Mouse (Mus musculus) forebrain, embryonic 11.5 days (tissue): ENCODE data around the gene Lyzl6. TPM values are rescaled to one million over a fixed set of nuclear protein-coding genes. Genes with fewer than 3 reads are reported as not detected.
A peak's percentile ranks its signal among the peaks of the same experiment; 100 is the strongest.
"Not testable (repeated sequence)": the region's sequence is repeated elsewhere in the genome, so short reads cannot be mapped to it uniquely, and the experiment has no call there.

Source experiments
- ATAC-seq: fragments of 200-750 bp; cut with Nextera tagmentation; replicated peaks from 2 replicates; pipeline ENCODE4 v1.8.0; 2017; ENCODE audit warnings: moderate TSS enrichment; ENCODE audit not compliant: low FRiP score
- DNase-seq: peaks from one replicate; pipeline ENCODE4 v3.0.0-alpha.2; 2017; ENCODE audit warnings: low spot score
- H3K27ac ChIP-seq: fragments of 300-500 bp; sonication (generic); 2 replicates; pipeline ENCODE4 v1.5.1; 2014; ENCODE audit warnings: low read depth, low read length
- H3K27me3 ChIP-seq: fragments of 300-500 bp; sonication (generic); 2 replicates; pipeline ENCODE4 v1.6.1; 2014; ENCODE audit warnings: mild to moderate bottlenecking, low read length, mixed read lengths; ENCODE audit not compliant: control insufficient read depth, insufficient read depth
- H3K36me3 ChIP-seq: fragments of 300-500 bp; sonication (generic); 2 replicates; pipeline ENCODE4 v1.6.1; 2014; ENCODE audit warnings: mild to moderate bottlenecking, low read length, moderate library complexity, mixed read lengths; ENCODE audit not compliant: control insufficient read depth, insufficient read depth
- H3K4me1 ChIP-seq: fragments of 300-500 bp; sonication (generic); replicated peaks from 2 replicates; pipeline ENCODE4 v1.6.1; 2014; ENCODE audit warnings: low read length, mixed read lengths; ENCODE audit not compliant: control insufficient read depth, insufficient read depth
- H3K4me2 ChIP-seq: fragments of 300-500 bp; sonication (generic); 2 replicates; pipeline ENCODE4 v1.6.1; 2014; ENCODE audit warnings: low read depth, mild to moderate bottlenecking, low read length, moderate library complexity, mixed read lengths; ENCODE audit not compliant: severe bottlenecking
- H3K4me3 ChIP-seq: fragments of 300-500 bp; sonication (generic); 2 replicates; pipeline ENCODE4 v1.5.1; 2014; ENCODE audit warnings: low read depth, low read length
- H3K9ac ChIP-seq: fragments of 300-500 bp; sonication (generic); 2 replicates; pipeline ENCODE4 v1.6.1; 2014; ENCODE audit warnings: low read length
- H3K9me3 ChIP-seq: fragments of 300-500 bp; sonication (generic); 2 replicates; pipeline ENCODE4 v1.6.1; 2016; ENCODE audit warnings: low read length, mixed read lengths; ENCODE audit not compliant: control insufficient read depth
- WGBS: fragments of 180-500 bp; shearing (Covaris S2); extraction: QIAGEN DNeasy Blood & Tissue Kit; methylation state at CpG from one replicate; pipeline ENCODE4 v1.1.7; 2014; 5-methylcytosine and 5-hydroxymethylcytosine counted together
- polyA plus RNA-seq: library from polyadenylated mRNA; unstranded; fragments of >200 nt; fragmentation: Nextera tagmentation; extraction: Ambion mirVana; gene quantifications from 2 replicates; pipeline ENCODE4 v1.2.1, GENCODE M21; 2014

The Lyzl6 gene
- not detected in 2 replicates for polyA plus RNA-seq

DNA sequence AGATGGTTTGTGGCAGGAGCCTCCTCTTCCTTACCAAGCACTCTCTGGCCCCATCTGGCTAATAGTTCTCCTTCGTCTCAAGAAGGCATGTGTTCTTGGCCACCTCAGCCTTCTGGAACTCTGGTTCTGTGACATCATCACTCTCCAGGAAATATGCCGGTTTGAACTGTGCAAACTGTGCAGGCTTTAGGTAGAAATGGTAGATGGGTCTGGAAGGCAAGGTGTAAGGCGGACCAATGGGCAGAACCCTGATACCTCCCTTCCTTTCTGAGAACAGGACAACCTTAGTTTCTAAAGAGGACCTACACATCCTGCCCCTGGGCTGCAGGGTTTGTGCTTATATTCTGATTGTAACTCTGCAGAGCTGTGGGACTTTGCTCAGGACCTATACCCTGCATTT, at the start of gene Lyzl6:
Lyzl6 (minus strand) TSS at position 101 of the 400 bp plus-strand sequence.
- no peaks in the 10 kb centered on the region for H3K9me3 ChIP-seq
- H3K27me3 ChIP-seq: peaks cover 6% of the 10 kb centered on the region; the same call in 1 of the 2 replicates
- no peak within 1 kb of the TSS for H3K27ac ChIP-seq
- H3K4me2 ChIP-seq: peak within 1 kb of the TSS; percentile 16; the same call in 1 of the 2 replicates
- H3K9ac ChIP-seq: no peak within 1 kb of the TSS
- H3K4me1 ChIP-seq: no peaks in the 10 kb centered on the region
- no peaks in the 10 kb centered on the region for H3K36me3 ChIP-seq
- WGBS: 80% methylated on average over 3 of the region's 3 CpGs
- DNase-seq (no peak), ATAC-seq (no peak)
- H3K4me3 ChIP-seq: no peak within 1 kb of the TSS

DNA sequence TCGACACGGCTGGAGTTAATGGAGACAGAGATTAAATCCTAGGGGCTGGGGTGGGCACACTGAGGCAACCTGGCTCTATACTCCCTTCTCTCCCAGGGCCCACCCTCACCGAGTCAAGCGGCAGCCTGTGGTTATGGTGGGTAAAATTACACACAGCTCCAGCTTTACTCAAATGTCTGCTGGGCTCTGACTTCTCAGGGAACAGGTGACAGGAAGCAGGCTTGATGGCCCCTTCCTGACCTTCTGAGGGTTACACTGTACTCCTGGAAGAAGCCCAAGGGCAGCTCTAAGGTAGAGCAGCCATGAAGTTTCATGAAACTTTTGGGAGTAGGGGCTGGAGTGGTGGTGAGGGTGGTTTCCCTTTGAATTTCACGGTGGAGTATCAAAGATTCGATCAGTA, 48.0 kb upstream of the Lyzl6 start:
- Histone ChIP-seq H3K4me2 (no peak overlapping the region), H3K4me3 (no peak overlapping the region), H3K27ac (no peak overlapping the region), H3K4me1 (no peaks in the 10 kb centered on the region), H3K9me3 (no peaks in the 10 kb centered on the region), H3K9ac (no peak overlapping the region), H3K27me3 (no peaks in the 10 kb centered on the region), H3K36me3 (no peaks in the 10 kb centered on the region; the same call in 1 of the 2 replicates)
- no peak for DNase-seq
- no peak for ATAC-seq
- 89% methylated on average over 6 of the region's 6 CpGs for WGBS

GRCm38 (mm10) chr11:103685261-103685736, 46.6 kb upstream of the Lyzl6 start:
- H3K27me3 ChIP-seq: no peaks in the 10 kb centered on the region
- no peak overlapping the region for H3K9ac ChIP-seq
- H3K4me1 ChIP-seq: no peaks in the 10 kb centered on the region
- DNase-seq (no peak), ATAC-seq (no peak)
- H3K9me3 ChIP-seq: no peaks in the 10 kb centered on the region
- H3K27ac ChIP-seq: no peak overlapping the region
- no peak overlapping the region for H3K4me3 ChIP-seq
- H3K36me3 ChIP-seq: no peaks in the 10 kb centered on the region; the same call in none of the 2 replicates
- H3K4me2 ChIP-seq: no peak overlapping the region
- WGBS: 95% methylated on average over 7 of the region's 7 CpGs

GRCm38 (mm10) chr11:103683667-103684334, 45.1 kb upstream of the Lyzl6 start:
- H3K27me3 ChIP-seq: no peaks in the 10 kb centered on the region
- no peak overlapping the region for H3K27ac ChIP-seq
- DNase-seq (no peak), ATAC-seq (no peak)
- H3K9me3 ChIP-seq: no peaks in the 10 kb centered on the region
- peaks cover 4% of the 10 kb centered on the region for H3K36me3 ChIP-seq
- H3K9ac ChIP-seq: no peak overlapping the region
- H3K4me2 ChIP-seq: no peak overlapping the region
- no peak overlapping the region for H3K4me3 ChIP-seq
- WGBS: 84% methylated on average over 11 of the region's 11 CpGs
- no peaks in the 10 kb centered on the region for H3K4me1 ChIP-seq

- not testable (repeated sequence) for H3K9ac ChIP-seq, ATAC-seq, H3K4me3 ChIP-seq, H3K9me3 ChIP-seq, H3K27me3 ChIP-seq, H3K4me2 ChIP-seq, H3K27ac ChIP-seq, H3K4me1 ChIP-seq, H3K36me3 ChIP-seq
- peak; percentile 68 for DNase-seq
- WGBS: 38% methylated on average over 2 of the region's 2 CpGs
Measured at GRCm38 (mm10) chr11:103677042-103677441, 38.4 kb upstream of the Lyzl6 start.

DNA sequence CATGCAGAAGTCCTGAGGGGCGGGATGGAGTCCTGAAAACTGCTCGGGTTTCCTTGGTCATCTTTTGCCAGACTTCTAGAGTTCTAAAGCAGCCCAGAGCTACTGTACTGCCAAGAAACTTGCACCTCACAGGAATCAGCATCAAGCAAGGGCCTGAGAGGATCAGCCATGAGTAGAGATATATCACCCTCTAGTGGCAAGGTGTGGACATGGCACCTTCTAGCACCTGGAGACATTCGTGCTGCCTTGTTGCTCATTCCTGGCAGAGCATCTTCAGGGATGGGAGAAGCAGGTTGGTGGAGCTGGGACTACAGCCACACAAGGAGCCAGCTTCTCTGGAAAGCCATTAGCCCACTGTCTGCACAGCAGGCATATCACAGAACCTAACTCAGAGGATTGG, 36.9 kb upstream of the Lyzl6 start:
- H3K4me2 ChIP-seq: no peak overlapping the region
- no peak overlapping the region for H3K9ac ChIP-seq
- no peaks in the 10 kb centered on the region for H3K27me3 ChIP-seq
- H3K4me1 ChIP-seq: no peaks in the 10 kb centered on the region
- DNase-seq (peak; percentile 73), ATAC-seq (no peak)
- H3K4me3 ChIP-seq: no peak overlapping the region
- H3K27ac ChIP-seq: no peak overlapping the region
- H3K36me3 ChIP-seq: peaks cover 4% of the 10 kb centered on the region; the same call in 1 of the 2 replicates
- no peaks in the 10 kb centered on the region for H3K9me3 ChIP-seq
- WGBS: 27% methylated on average over 3 of the region's 3 CpGs

GRCm38 (mm10) chr11:103666907-103667426, 28.3 kb upstream of the Lyzl6 start:
- no peak for DNase-seq
- WGBS: 33% methylated on average over 13 of the region's 13 CpGs
- Histone ChIP-seq H3K27ac (no peak overlapping the region), H3K9ac (no peak overlapping the region), H3K4me2 (no peak overlapping the region), H3K27me3 (no peaks in the 10 kb centered on the region; the same call in 1 of the 2 replicates), H3K9me3 (no peaks in the 10 kb centered on the region), H3K36me3 (no peaks in the 10 kb centered on the region), H3K4me1 (peaks cover 4% of the 10 kb centered on the region), H3K4me3 (no peak overlapping the region)
- ATAC-seq: no peak

- H3K27ac ChIP-seq: no peak overlapping the region
- H3K9ac ChIP-seq: no peak overlapping the region
- peaks cover 4% of the 10 kb centered on the region for H3K4me1 ChIP-seq
- no peaks in the 10 kb centered on the region; the same call in 1 of the 2 replicates for H3K27me3 ChIP-seq
- WGBS: 21% methylated on average over 10 of the region's 10 CpGs
- no peak overlapping the region for H3K4me2 ChIP-seq
- no peaks in the 10 kb centered on the region for H3K9me3 ChIP-seq
- no peak for DNase-seq
- H3K36me3 ChIP-seq: no peaks in the 10 kb centered on the region
- ATAC-seq: no peak
- no peak overlapping the region for H3K4me3 ChIP-seq
Measured at GRCm38 (mm10) chr11:103666181-103666906, 27.7 kb upstream of the Lyzl6 start.
